Mouse (Mus musculus): ENCODE results near the gene Olfr1239. TPM values are rescaled to one million over a fixed set of nuclear protein-coding genes. Genes with fewer than 3 reads are reported as not detected.

Olfr1239 gene
- not detected for polyA plus RNA-seq (2014; fragmentation: Illumina TruSeq; extraction: RNeasy Lipid Tissue Mini Kit (QIAGEN cat#74804); ENCODE audit: low read depth, low replicate concordance)

DNA sequence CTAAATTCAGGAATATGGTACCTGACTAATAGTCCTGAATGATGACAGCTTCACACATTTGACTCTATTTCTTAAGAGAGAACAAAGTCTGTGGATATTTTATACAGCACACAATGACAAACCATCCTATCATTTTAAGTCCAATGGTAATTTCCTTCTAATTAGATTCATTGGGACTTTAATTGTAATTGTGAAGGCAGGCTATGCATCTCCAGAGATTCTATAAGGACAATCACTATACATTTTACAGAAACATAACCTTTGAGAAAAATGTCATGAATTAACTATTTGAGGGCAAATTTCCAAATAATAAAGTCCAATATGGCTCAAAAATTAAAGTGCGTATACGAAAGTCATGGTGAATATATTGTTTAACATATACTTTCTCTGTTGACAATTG, at the start of gene Olfr1239:
TSS of gene Olfr1239 (minus strand) at position 101 of the 400 bp plus-strand sequence.

DNA sequence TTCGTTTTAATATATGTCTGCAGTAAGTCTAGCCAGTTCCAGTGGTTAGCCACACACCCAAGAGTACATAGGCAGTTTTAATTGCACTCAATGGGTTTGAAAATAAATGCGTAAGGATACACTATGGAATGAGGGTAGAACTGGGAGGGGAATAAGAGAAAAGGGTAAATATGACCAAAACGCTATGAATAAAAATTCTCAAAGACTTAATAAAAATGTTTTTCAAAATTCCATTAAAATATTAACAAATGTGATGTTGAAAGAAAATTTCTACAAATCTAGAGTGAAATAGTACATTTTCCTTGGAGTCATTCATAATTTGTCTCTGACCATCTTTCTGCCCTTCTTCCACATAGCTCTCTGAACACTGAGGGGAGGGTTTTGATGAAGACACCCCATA, 22.7 kb upstream of the Olfr1239 start, which contains the start of gene Olfr1240:
TSS of gene Olfr1240 (minus strand) at position 101 of the 400 bp plus-strand sequence.

DNA sequence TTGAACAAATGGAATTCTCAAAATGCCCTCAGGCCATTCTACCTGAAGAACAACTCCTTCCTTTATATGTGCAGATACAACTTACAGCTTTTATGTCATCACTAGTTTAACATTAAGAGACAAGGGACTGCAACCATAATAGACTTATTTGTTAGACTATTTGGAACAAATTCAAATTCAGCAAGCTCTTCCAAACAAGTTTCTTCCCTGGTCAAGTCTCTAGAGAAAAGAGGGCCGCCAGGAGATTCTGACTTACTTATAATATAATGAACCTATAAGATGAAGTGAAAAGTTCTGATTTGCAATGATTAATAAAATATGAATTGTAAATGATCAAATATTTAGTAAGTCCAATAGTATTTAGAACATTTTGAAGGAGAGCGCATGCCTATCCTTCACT, 10.6 kb downstream of the Olfr1239 start, which contains the start of gene Olfr1238:
TSS of gene Olfr1238 (minus strand) at position 101 of the 400 bp plus-strand sequence.

Other genes starting within 250 kb of the Olfr1239 start
- not detected for gene Olfr1225, start 245.7 kb downstream of the Olfr1239 start, polyA plus RNA-seq (2014; fragmentation: Illumina TruSeq; extraction: RNeasy Lipid Tissue Mini Kit (QIAGEN cat#74804); ENCODE audit: low read depth, low replicate concordance)
- not detected for gene Olfr1226, start 220.4 kb downstream of the Olfr1239 start, polyA plus RNA-seq (2014; fragmentation: Illumina TruSeq; extraction: RNeasy Lipid Tissue Mini Kit (QIAGEN cat#74804); ENCODE audit: low read depth, low replicate concordance)
- not detected for gene Olfr1228, start 166.3 kb downstream of the Olfr1239 start, polyA plus RNA-seq (2014; fragmentation: Illumina TruSeq; extraction: RNeasy Lipid Tissue Mini Kit (QIAGEN cat#74804); ENCODE audit: low read depth, low replicate concordance)
- not detected for gene Olfr1229, start 132.4 kb downstream of the Olfr1239 start, polyA plus RNA-seq (2014; fragmentation: Illumina TruSeq; extraction: RNeasy Lipid Tissue Mini Kit (QIAGEN cat#74804); ENCODE audit: low read depth, low replicate concordance)
- not detected for gene Olfr1230, start 123.1 kb downstream of the Olfr1239 start, polyA plus RNA-seq (2014; fragmentation: Illumina TruSeq; extraction: RNeasy Lipid Tissue Mini Kit (QIAGEN cat#74804); ENCODE audit: low read depth, low replicate concordance)
- not detected for gene Olfr1231, start 113.3 kb downstream of the Olfr1239 start, polyA plus RNA-seq (2014; fragmentation: Illumina TruSeq; extraction: RNeasy Lipid Tissue Mini Kit (QIAGEN cat#74804); ENCODE audit: low read depth, low replicate concordance)
- not detected for gene Olfr1232, start 90.7 kb downstream of the Olfr1239 start, polyA plus RNA-seq (2014; fragmentation: Illumina TruSeq; extraction: RNeasy Lipid Tissue Mini Kit (QIAGEN cat#74804); ENCODE audit: low read depth, low replicate concordance)
- gene Olfr1233, start 78.0 kb downstream of the Olfr1239 start, polyA plus RNA-seq (2014; fragmentation: Illumina TruSeq; extraction: RNeasy Lipid Tissue Mini Kit (QIAGEN cat#74804); ENCODE audit: low read depth, low replicate concordance), result not detected
- gene Olfr1234, start 55.5 kb downstream of the Olfr1239 start, polyA plus RNA-seq (2014; fragmentation: Illumina TruSeq; extraction: RNeasy Lipid Tissue Mini Kit (QIAGEN cat#74804); ENCODE audit: low read depth, low replicate concordance), result not detected
- gene Olfr1238, start 10.7 kb downstream of the Olfr1239 start, polyA plus RNA-seq (2014; fragmentation: Illumina TruSeq; extraction: RNeasy Lipid Tissue Mini Kit (QIAGEN cat#74804); ENCODE audit: low read depth, low replicate concordance), result not detected
- not detected for gene Olfr1240, start 22.6 kb upstream of the Olfr1239 start, polyA plus RNA-seq (2014; fragmentation: Illumina TruSeq; extraction: RNeasy Lipid Tissue Mini Kit (QIAGEN cat#74804); ENCODE audit: low read depth, low replicate concordance)
- gene Olfr1241, start 66.7 kb upstream of the Olfr1239 start, polyA plus RNA-seq (2014; fragmentation: Illumina TruSeq; extraction: RNeasy Lipid Tissue Mini Kit (QIAGEN cat#74804); ENCODE audit: low read depth, low replicate concordance), result not detected
- not detected for gene Olfr1242, start 77.9 kb upstream of the Olfr1239 start, polyA plus RNA-seq (2014; fragmentation: Illumina TruSeq; extraction: RNeasy Lipid Tissue Mini Kit (QIAGEN cat#74804); ENCODE audit: low read depth, low replicate concordance)
- not detected for gene Olfr1243, start 111.1 kb upstream of the Olfr1239 start, polyA plus RNA-seq (2014; fragmentation: Illumina TruSeq; extraction: RNeasy Lipid Tissue Mini Kit (QIAGEN cat#74804); ENCODE audit: low read depth, low replicate concordance)
- gene Olfr1245, start 158.0 kb upstream of the Olfr1239 start, polyA plus RNA-seq (2014; fragmentation: Illumina TruSeq; extraction: RNeasy Lipid Tissue Mini Kit (QIAGEN cat#74804); ENCODE audit: low read depth, low replicate concordance), result not detected
- not detected for gene Olfr1246, start 172.8 kb upstream of the Olfr1239 start, polyA plus RNA-seq (2014; fragmentation: Illumina TruSeq; extraction: RNeasy Lipid Tissue Mini Kit (QIAGEN cat#74804); ENCODE audit: low read depth, low replicate concordance)
- gene Olfr1247, start 193.7 kb upstream of the Olfr1239 start, polyA plus RNA-seq (2014; fragmentation: Illumina TruSeq; extraction: RNeasy Lipid Tissue Mini Kit (QIAGEN cat#74804); ENCODE audit: low read depth, low replicate concordance), result not detected
- gene Olfr1248, start 197.8 kb upstream of the Olfr1239 start, polyA plus RNA-seq (2014; fragmentation: Illumina TruSeq; extraction: RNeasy Lipid Tissue Mini Kit (QIAGEN cat#74804); ENCODE audit: low read depth, low replicate concordance), result not detected
- not detected for gene Olfr1249, start 214.6 kb upstream of the Olfr1239 start, polyA plus RNA-seq (2014; fragmentation: Illumina TruSeq; extraction: RNeasy Lipid Tissue Mini Kit (QIAGEN cat#74804); ENCODE audit: low read depth, low replicate concordance)
- gene Olfr1250, start 241.1 kb upstream of the Olfr1239 start, polyA plus RNA-seq (2014; fragmentation: Illumina TruSeq; extraction: RNeasy Lipid Tissue Mini Kit (QIAGEN cat#74804); ENCODE audit: low read depth, low replicate concordance), result not detected

Data from kidney, adult 10 weeks (tissue).